Mouse (Mus musculus) kidney, postnatal 0 days (tissue): ENCODE results near the gene Pck1. TPM values are rescaled to one million over a fixed set of nuclear protein-coding genes. Genes with fewer than 3 reads are reported as not detected.

Source experiments
- ATAC-seq: fragments of 200-750 bp; cut with Nextera tagmentation; replicated peaks from 2 replicates; pipeline ENCODE4 v1.8.0; 2017; ENCODE audit warnings: low read depth, moderate number of reproducible peaks, moderate TSS enrichment, moderate library complexity; ENCODE audit not compliant: low FRiP score
- DNase-seq: peaks from one replicate; pipeline ENCODE4 v3.0.0-alpha.2; 2016; ENCODE audit warnings: low spot score
- H3K27ac ChIP-seq: fragments of 300-500 bp; sonication (generic); 2 replicates; pipeline ENCODE4 v1.5.1; 2014; ENCODE audit warnings: mild to moderate bottlenecking
- H3K27me3 ChIP-seq: fragments of 300-500 bp; sonication (generic); 2 replicates; pipeline ENCODE4 v1.6.1; 2014; ENCODE audit warnings: low read length, mixed read lengths; ENCODE audit not compliant: insufficient read depth
- H3K36me3 ChIP-seq: fragments of 300-500 bp; sonication (generic); 2 replicates; pipeline ENCODE4 v1.6.1; 2014; ENCODE audit warnings: low read length, mixed read lengths; ENCODE audit not compliant: insufficient read depth
- H3K4me1 ChIP-seq: fragments of 300-500 bp; sonication (generic); replicated peaks from 2 replicates; pipeline ENCODE4 v1.6.1; 2014; ENCODE audit warnings: antibody characterized with exemption, low read length, mixed read lengths; ENCODE audit not compliant: insufficient read depth
- H3K4me2 ChIP-seq: fragments of 300-500 bp; sonication (generic); 2 replicates; pipeline ENCODE4 v1.6.1; 2014; ENCODE audit warnings: mild to moderate bottlenecking, low read length, moderate library complexity, mixed read lengths
- H3K4me3 ChIP-seq: fragments of 300-500 bp; sonication (generic); replicated peaks from 2 replicates; pipeline ENCODE4 v1.5.1; 2014; ENCODE audit warnings: low read depth, low read length
- H3K9ac ChIP-seq: fragments of 300-500 bp; sonication (generic); 2 replicates; pipeline ENCODE4 v1.6.1; 2014; ENCODE audit warnings: low read depth, low read length
- H3K9me3 ChIP-seq: fragments of 300-500 bp; sonication (generic); replicated peaks from 2 replicates; pipeline ENCODE4 v1.6.1; 2016; ENCODE audit warnings: low read length, inconsistent platforms, mixed read lengths
- CTCF ChIP-seq: IDR thresholded peaks from 2 replicates; pipeline ENCODE4 v1.5.1; 2016; ENCODE audit warnings: antibody characterized with exemption, low read depth, mild to moderate bottlenecking, moderate library complexity
- WGBS: fragments of 180-500 bp; shearing (Covaris S2); extraction: QIAGEN DNeasy Blood & Tissue Kit; methylation state at CpG from one replicate; pipeline ENCODE4 v1.1.7; 2014; 5-methylcytosine and 5-hydroxymethylcytosine counted together
- polyA plus RNA-seq: library from polyadenylated mRNA; unstranded; fragments of >200 nt; fragmentation: Nextera tagmentation; extraction: Ambion mirVana; gene quantifications from 2 replicates; pipeline ENCODE4 v1.2.1, GENCODE M21; 2015

The Pck1 gene
- 47.2 and 67.8 TPM in 2 replicates for polyA plus RNA-seq

- peak; percentile 87 for ATAC-seq
- TF ChIP-seq CTCF: no peak
- DNase-seq: peak; percentile 63
- Histone ChIP-seq H3K4me3 (peak within 1 kb of the TSS; percentile 6; the same call in 1 of the 2 replicates), H3K9me3 (no peaks in the 10 kb centered on the region), H3K4me2 (peak within 1 kb of the TSS; percentile 35), H3K4me1 (0 out of 2 replicates have a peak, but pooled peaks cover 13% of the 10 kb centered on the region), H3K27ac (peak within 1 kb of the TSS; percentile 72), H3K9ac (peak within 1 kb of the TSS; percentile 46; the same call in 1 of the 2 replicates), H3K36me3 (no peaks in the 10 kb centered on the region), H3K27me3 (no peaks in the 10 kb centered on the region)
- WGBS: 51% methylated on average over 13 of the region's 13 CpGs
Observed at GRCm38 (mm10) chr2:173152436-173153151, at the start of gene Pck1. Gene Pck1 (plus strand): TSS chr2:173153048.

- TF ChIP-seq CTCF: no peak
- Histone ChIP-seq H3K4me3 (no peak overlapping the region), H3K4me2 (no peak overlapping the region), H3K9me3 (no peaks in the 10 kb centered on the region), H3K4me1 (no peaks in the 10 kb centered on the region), H3K9ac (no peak overlapping the region), H3K27ac (no peak overlapping the region), H3K36me3 (no peaks in the 10 kb centered on the region), H3K27me3 (0 out of 2 replicates have a peak, but pooled peaks cover 3% of the 10 kb centered on the region)
- ATAC-seq (0 out of 2 replicates have a peak, but pooled peaks have one; percentile 31), DNase-seq (no peak)
- WGBS: 64% methylated on average over 9 of the region's 9 CpGs
Observed at GRCm38 (mm10) chr2:173106409-173106808, 46.4 kb upstream of the Pck1 start.

- ATAC-seq (peak; percentile 78), DNase-seq (peak; percentile 83)
- no peaks in the 10 kb centered on the region for H3K9me3 ChIP-seq
- no peak overlapping the region for H3K9ac ChIP-seq
- no peaks in the 10 kb centered on the region for H3K4me1 ChIP-seq
- no peak overlapping the region for H3K4me3 ChIP-seq
- 0 out of 2 replicates have a peak, but pooled peaks cover 3% of the 10 kb centered on the region for H3K27me3 ChIP-seq
- 14% methylated on average over 14 of the region's 14 CpGs for WGBS
- TF ChIP-seq CTCF: peak; percentile 85
- no peaks in the 10 kb centered on the region for H3K36me3 ChIP-seq
- no peak overlapping the region for H3K27ac ChIP-seq
- no peak overlapping the region for H3K4me2 ChIP-seq
Observed at GRCm38 (mm10) chr2:173106889-173107785, 45.7 kb upstream of the Pck1 start.

GRCm38 (mm10) chr2:173108509-173109190 lies 44.2 kb upstream of the Pck1 start:
- Histone ChIP-seq H3K36me3 (no peaks in the 10 kb centered on the region), H3K4me1 (no peaks in the 10 kb centered on the region), H3K4me3 (no peak overlapping the region), H3K9me3 (no peaks in the 10 kb centered on the region), H3K27me3 (0 out of 2 replicates have a peak, but pooled peaks cover 3% of the 10 kb centered on the region), H3K27ac (no peak overlapping the region), H3K4me2 (no peak overlapping the region), H3K9ac (no peak overlapping the region)
- ATAC-seq (no peak), DNase-seq (no peak)
- 0 out of 2 replicates have a peak, but pooled peaks have one; percentile 15 for TF ChIP-seq CTCF
- WGBS: 62% methylated on average over 6 of the region's 6 CpGs

GRCm38 (mm10) chr2:173109510-173109909 lies 43.3 kb upstream of the Pck1 start:
- Histone ChIP-seq H3K27me3 (0 out of 2 replicates have a peak, but pooled peaks cover 3% of the 10 kb centered on the region), H3K9me3 (no peaks in the 10 kb centered on the region), H3K36me3 (no peaks in the 10 kb centered on the region), H3K27ac (no peak overlapping the region), H3K4me3 (no peak overlapping the region), H3K4me2 (no peak overlapping the region), H3K4me1 (no peaks in the 10 kb centered on the region), H3K9ac (no peak overlapping the region)
- DNase-seq (no peak), ATAC-seq (no peak)
- WGBS: 94% methylated on average over 7 of the region's 7 CpGs
- no peak for TF ChIP-seq CTCF
